In genomic region chr11:120042141-120042838, GRCm38 (mm10) we compare ENCODE assay signal across 8 mouse cellular contexts. TPM values are rescaled to one million over a fixed set of nuclear protein-coding genes. Genes with fewer than 3 reads are reported as not detected.
DNase-seq lines count a peak whose midpoint lies in the region; TF ChIP-seq lines count a peak whose summit lies in the region.

No protein-coding gene starts in this region.

- peaks cover 28% of the 10 kb centered on the region for H3K27me3 ChIP-seq in heart, embryonic 10.5 days (ENCODE audit: insufficient read depth, poor library complexity, severe bottlenecking)

- TF ChIP-seq CTCF in bone marrow, adult 2 months (IDR thresholded peaks at IDR 0.05; ENCODE audit: control insufficient read depth, insufficient read depth, low read length) = no peak

- intact Hi-C loops in heart, postnatal 25 days (cut with DNase I) = no loop called here
- intact Hi-C loops in heart, postnatal 10 days (cut with DNase I) = no loop called here

- H3K36me3 ChIP-seq in heart, embryonic 10.5 days = no peaks in the 10 kb centered on the region

- H3K9me3 ChIP-seq in heart, embryonic 10.5 days = no peaks in the 10 kb centered on the region

- peaks cover 63% of the 10 kb centered on the region for H3K4me1 ChIP-seq in heart, embryonic 10.5 days
- peaks cover 2% of the 10 kb centered on the region; the same call in 1 of the 2 replicates for H3K4me1 ChIP-seq in bone marrow, adult 2 months (ENCODE audit: control insufficient read depth, insufficient read depth, low read length)

- peak overlapping the region; percentile 69 for H3K27ac ChIP-seq in heart, embryonic 10.5 days
- H3K27ac ChIP-seq in bone marrow, adult 2 months (ENCODE audit: control insufficient read depth, insufficient read depth, low read depth, low read length, poor library complexity) = peak overlapping the region; percentile 84

- no peak for DNase-seq in heart, embryonic 10.5 days (ENCODE audit: low spot score)
- no peak for DNase-seq in heart, postnatal 25 days (ENCODE audit: low spot score)
- DNase-seq in heart, postnatal 10 days = peak; percentile 28 to 44
- peak; percentile 60 for DNase-seq in lung, postnatal 36 days
- DNase-seq in adrenal gland, postnatal 36 days = no peak
- no peak for DNase-seq in ovary, postnatal 14 days (ENCODE audit: low spot score)
- DNase-seq in spleen, postnatal 36 days (ENCODE audit: low spot score in 2 of 2) = no peak

- 59% methylated on average over 7 of the region's 7 CpGs for WGBS in heart, embryonic 10.5 days
- 23% methylated on average over 7 of the region's 7 CpGs for WGBS in bone marrow, adult 2 months

- no peak overlapping the region for H3K4me3 ChIP-seq in heart, embryonic 10.5 days
- no peak overlapping the region for H3K4me3 ChIP-seq in bone marrow, adult 2 months (replicated peaks; ENCODE audit: control insufficient read depth, low read depth, low read length)

- no peak for TF ChIP-seq POLR2A in bone marrow, adult 2 months (IDR thresholded peaks at IDR 0.05; ENCODE audit: borderline replicate concordance, control insufficient read depth, low read depth, low read length)

RNA-seq across cellular contexts. Expression of gene Aatk, which starts 4.7 kb away (rescaled TPM):
- 0.51 and 0.58 TPM in 2 replicates for polyA plus RNA-seq in heart, embryonic 10.5 days (2016; fragmentation: Nextera tagmentation; extraction: Ambion mirVana)
- total RNA-seq in heart, postnatal 25 days (2021) = 1 to 10 TPM; 4.3 to 4.7 TPM
- 8.4 and 15.7 TPM in 2 replicates for polyA plus RNA-seq in bone marrow, adult 2 months (2011; ENCODE audit: insufficient read depth, insufficient read length, low replicate concordance, missing spikeins)
- 1 to 10 TPM; 5.6 to 7.7 TPM for total RNA-seq in heart, postnatal 10 days (2021)
- total RNA-seq in adrenal gland, postnatal 36 days (2021) = 10 to 100 TPM in 1 of 2 experiments, 1 to 10 TPM in 1; 9.2 to 13.2 TPM

RNA-seq across cellular contexts. Expression of gene Cep131, which starts 44.3 kb away (rescaled TPM):
- polyA plus RNA-seq in heart, embryonic 10.5 days (2016; fragmentation: Nextera tagmentation; extraction: Ambion mirVana) = 21.1 and 29.0 TPM in 2 replicates
- total RNA-seq in heart, postnatal 25 days (2021) = 1 to 10 TPM; 9.3 to 9.7 TPM
- polyA plus RNA-seq in bone marrow, adult 2 months (2011; ENCODE audit: insufficient read depth, insufficient read length, low replicate concordance, missing spikeins) = 14.3 and 19.8 TPM in 2 replicates
- total RNA-seq in heart, postnatal 10 days (2021) = 10 to 100 TPM; 10.6 to 13.6 TPM
- 100 to 1,000 TPM in 1 of 2 experiments, 10 to 100 TPM in 1; 35.5 to 207 TPM for total RNA-seq in adrenal gland, postnatal 36 days (2021)

RNA-seq across cellular contexts. Expression of gene Tepsin, which starts 56.2 kb away (rescaled TPM):
- 21.2 and 23.2 TPM in 2 replicates for polyA plus RNA-seq in heart, embryonic 10.5 days (2016; fragmentation: Nextera tagmentation; extraction: Ambion mirVana)
- total RNA-seq in heart, postnatal 25 days (2021) = 1 to 10 TPM; 7.4 to 8.2 TPM
- polyA plus RNA-seq in bone marrow, adult 2 months (2011; ENCODE audit: insufficient read depth, insufficient read length, low replicate concordance, missing spikeins) = 8.6 and 24.6 TPM in 2 replicates
- 10 to 100 TPM in 1 of 2 experiments, 1 to 10 TPM in 1; 9.6 to 11.1 TPM for total RNA-seq in heart, postnatal 10 days (2021)
- 10 to 100 TPM; 11.5 to 12.7 TPM for total RNA-seq in adrenal gland, postnatal 36 days (2021)

RNA-seq across cellular contexts. Expression of gene Ndufaf8, which starts 56.4 kb away (rescaled TPM):
- polyA plus RNA-seq in heart, embryonic 10.5 days (2016; fragmentation: Nextera tagmentation; extraction: Ambion mirVana) = 92.2 and 106 TPM in 2 replicates
- total RNA-seq in heart, postnatal 25 days (2021) = 10 to 100 TPM; 67.1 to 69.7 TPM
- 27.6 and 30.1 TPM in 2 replicates for polyA plus RNA-seq in bone marrow, adult 2 months (2011; ENCODE audit: insufficient read depth, insufficient read length, low replicate concordance, missing spikeins)
- total RNA-seq in heart, postnatal 10 days (2021) = 10 to 100 TPM; 49.3 to 61.9 TPM
- 10 to 100 TPM; 59.9 to 69.4 TPM for total RNA-seq in adrenal gland, postnatal 36 days (2021)

Comparison
In these comparisons a context has a peak if more than half of its experiments do, and no peak if none do; other contexts are left out.
1. DNase-seq: peak in heart, postnatal 10 days (2 of 2) and lung, postnatal 36 days (single experiment); none in heart, embryonic 10.5 days (single experiment), heart, postnatal 25 days (single experiment), adrenal gland, postnatal 36 days (0 of 2), ovary, postnatal 14 days (single experiment) and spleen, postnatal 36 days (0 of 2).